Mouse (Mus musculus) spleen, adult 2 months (tissue): ENCODE results near the gene Nme1.

Experiments
- CTCF ChIP-seq: fragments of 200-500 bp; IDR thresholded peaks from 2 replicates; pipeline ENCODE4 v1.5.1; 2011; ENCODE audit warnings: mild to moderate bottlenecking, inconsistent platforms; ENCODE audit not compliant: insufficient read depth, insufficient read length, insufficient replicate concordance; ENCODE audit errors: extremely low read depth
- POLR2A ChIP-seq: fragments of 200-500 bp; IDR thresholded peaks from 2 replicates; pipeline ENCODE4 v1.6.1; 2011; ENCODE audit warnings: low read depth, low read length, inconsistent platforms

- no peak for TF ChIP-seq POLR2A
- no peak for TF ChIP-seq CTCF
Observed at GRCm38 (mm10) chr11:93940906-93941305, 27.4 kb downstream of the Nme1 start.
